Mouse (Mus musculus): Measurements from ENCODE around the gene Unc13b. TPM values are rescaled to one million over a fixed set of nuclear protein-coding genes. Genes with fewer than 3 reads are reported as not detected.

Gene Unc13b
- polyA plus RNA-seq, 1 experiment from 2014 or later = 4.1 TPM

GRCm38 (mm10) chr4:43209081-43209579 is 150.4 kb downstream of the Unc13b start:
- no peak overlapping the region for H3K27ac ChIP-seq (replicated peaks; ENCODE audit: low read depth, low read length)
- peak overlapping the region; percentile 35 for H3K9ac ChIP-seq (replicated peaks; ENCODE audit: low read length)
- no peaks in the 10 kb centered on the region for H3K36me3 ChIP-seq (replicated peaks; ENCODE audit: control insufficient read depth, insufficient read depth, low read depth, low read length)
- H3K27me3 ChIP-seq (ENCODE audit: control insufficient read depth, insufficient read depth, low read length) = no peaks in the 10 kb centered on the region
- H3K4me1 ChIP-seq (ENCODE audit: control insufficient read depth, insufficient read depth, low read length) = no peaks in the 10 kb centered on the region
- no peaks in the 10 kb centered on the region for H3K9me3 ChIP-seq (replicated peaks; ENCODE audit: control insufficient read depth, low read length)
- WGBS = 2% methylated on average over 8 of the region's 8 CpGs
- H3K4me2 ChIP-seq (ENCODE audit: low read depth, low read length) = peak overlapping the region; percentile 32
- ATAC-seq (replicated peaks; ENCODE audit: insufficient number of reproducible peaks, low FRiP score, low TSS enrichment, low read depth) = peak; percentile 62; the same call in 1 of the 2 replicates
- DNase-seq (ENCODE audit: low spot score) = peak; percentile 47
- peak overlapping the region; percentile 9; the same call in 1 of the 2 replicates for H3K4me3 ChIP-seq (ENCODE audit: low read depth, low read length)

- H3K4me1 ChIP-seq (ENCODE audit: control insufficient read depth, insufficient read depth, low read length) = no peaks in the 10 kb centered on the region
- H3K27ac ChIP-seq (replicated peaks; ENCODE audit: low read depth, low read length) = no peak overlapping the region
- no peak for DNase-seq (ENCODE audit: low spot score)
Observed at GRCm38 (mm10) chr4:43209673-43210072, 150.9 kb downstream of the Unc13b start.

GRCm38 (mm10) chr4:43216491-43216890 is 157.7 kb downstream of the Unc13b start:
- H3K9ac ChIP-seq (replicated peaks; ENCODE audit: low read length) = no peak overlapping the region
- no peak for ATAC-seq (replicated peaks; ENCODE audit: insufficient number of reproducible peaks, low FRiP score, low TSS enrichment, low read depth)

More at GRCm38 (mm10) chr4:43209673-43210072, 150.9 kb downstream of the Unc13b start:
- Histone ChIP-seq H3K9ac (replicated peaks; ENCODE audit: low read length) (no peak overlapping the region), H3K4me3 (ENCODE audit: low read depth, low read length) (no peak overlapping the region), H3K36me3 (replicated peaks; ENCODE audit: control insufficient read depth, insufficient read depth, low read depth, low read length) (no peaks in the 10 kb centered on the region), H3K4me2 (ENCODE audit: low read depth, low read length) (no peak overlapping the region; the same call in 1 of the 2 replicates), H3K27me3 (ENCODE audit: control insufficient read depth, insufficient read depth, low read length) (no peaks in the 10 kb centered on the region), H3K9me3 (replicated peaks; ENCODE audit: control insufficient read depth, low read length) (no peaks in the 10 kb centered on the region)
- no peak for ATAC-seq (replicated peaks; ENCODE audit: insufficient number of reproducible peaks, low FRiP score, low TSS enrichment, low read depth)
- WGBS = 55% methylated on average over 6 of the region's 6 CpGs

DNA sequence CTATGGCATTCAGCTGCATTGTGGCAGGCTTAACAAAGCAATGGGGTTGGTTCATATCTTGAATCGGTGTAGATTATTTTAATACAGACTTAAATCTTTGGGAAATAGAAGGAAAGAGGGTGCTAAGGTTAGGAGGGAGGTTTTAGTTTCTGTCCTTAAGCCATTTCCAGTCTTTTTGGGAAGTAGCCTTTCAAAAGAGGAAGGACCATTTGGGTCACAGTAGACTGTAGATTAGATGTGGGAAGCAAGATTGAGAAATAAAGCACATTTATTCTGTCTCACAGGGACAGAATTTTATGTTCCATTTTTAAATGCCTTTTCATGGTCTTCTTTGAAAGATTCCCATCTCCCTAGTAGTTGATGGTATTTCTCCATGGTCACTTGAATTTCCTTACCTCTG is 159.2 kb downstream of the Unc13b start:
- DNase-seq (ENCODE audit: low spot score) (no peak), ATAC-seq (replicated peaks; ENCODE audit: insufficient number of reproducible peaks, low FRiP score, low TSS enrichment, low read depth) (no peak)
- 93% methylated on average over 1 of the region's 1 CpGs for WGBS
- Histone ChIP-seq H3K36me3 (replicated peaks; ENCODE audit: control insufficient read depth, insufficient read depth, low read depth, low read length) (no peaks in the 10 kb centered on the region), H3K4me2 (ENCODE audit: low read depth, low read length) (no peak overlapping the region), H3K4me3 (ENCODE audit: low read depth, low read length) (no peak overlapping the region), H3K9me3 (replicated peaks; ENCODE audit: control insufficient read depth, low read length) (no peaks in the 10 kb centered on the region), H3K4me1 (ENCODE audit: control insufficient read depth, insufficient read depth, low read length) (no peaks in the 10 kb centered on the region), H3K9ac (replicated peaks; ENCODE audit: low read length) (no peak overlapping the region), H3K27me3 (ENCODE audit: control insufficient read depth, insufficient read depth, low read length) (no peaks in the 10 kb centered on the region), H3K27ac (replicated peaks; ENCODE audit: low read depth, low read length) (no peak overlapping the region)

More at GRCm38 (mm10) chr4:43216491-43216890, 157.7 kb downstream of the Unc13b start:
- Histone ChIP-seq H3K36me3 (replicated peaks; ENCODE audit: control insufficient read depth, insufficient read depth, low read depth, low read length) (no peaks in the 10 kb centered on the region), H3K4me3 (ENCODE audit: low read depth, low read length) (no peak overlapping the region), H3K4me1 (ENCODE audit: control insufficient read depth, insufficient read depth, low read length) (no peaks in the 10 kb centered on the region), H3K4me2 (ENCODE audit: low read depth, low read length) (no peak overlapping the region), H3K27me3 (ENCODE audit: control insufficient read depth, insufficient read depth, low read length) (no peaks in the 10 kb centered on the region), H3K27ac (replicated peaks; ENCODE audit: low read depth, low read length) (no peak overlapping the region), H3K9me3 (replicated peaks; ENCODE audit: control insufficient read depth, low read length) (no peaks in the 10 kb centered on the region)
- WGBS = 80% methylated on average over 3 of the region's 3 CpGs
- no peak for DNase-seq (ENCODE audit: low spot score)

DNA sequence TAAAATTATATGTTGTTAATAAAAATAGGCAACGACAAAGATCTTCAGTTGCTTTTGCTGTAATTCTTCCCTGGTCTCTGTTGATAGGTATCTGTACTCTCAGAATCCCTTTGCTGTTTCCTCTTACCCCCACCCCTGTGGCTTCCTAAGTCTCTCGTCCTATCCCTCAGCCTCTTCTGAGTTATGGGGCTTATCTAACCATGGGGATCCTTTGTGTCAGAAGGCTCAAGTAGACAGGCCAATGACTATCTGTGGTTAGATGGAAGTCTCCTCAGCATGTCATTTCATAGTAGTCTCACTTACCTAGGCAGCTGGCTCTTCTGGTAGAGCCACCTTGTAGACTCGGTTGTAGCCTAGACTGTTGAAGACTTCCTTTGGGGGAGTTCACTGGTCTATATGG is 173.1 kb downstream of the Unc13b start:
- no peak for ATAC-seq (replicated peaks; ENCODE audit: insufficient number of reproducible peaks, low FRiP score, low TSS enrichment, low read depth)
- Histone ChIP-seq H3K4me1 (ENCODE audit: control insufficient read depth, insufficient read depth, low read length) (no peaks in the 10 kb centered on the region), H3K27me3 (ENCODE audit: control insufficient read depth, insufficient read depth, low read length) (no peaks in the 10 kb centered on the region), H3K27ac (replicated peaks; ENCODE audit: low read depth, low read length) (no peak overlapping the region), H3K9me3 (replicated peaks; ENCODE audit: control insufficient read depth, low read length) (no peaks in the 10 kb centered on the region), H3K4me3 (ENCODE audit: low read depth, low read length) (no peak overlapping the region), H3K9ac (replicated peaks; ENCODE audit: low read length) (no peak overlapping the region), H3K4me2 (ENCODE audit: low read depth, low read length) (no peak overlapping the region), H3K36me3 (replicated peaks; ENCODE audit: control insufficient read depth, insufficient read depth, low read depth, low read length) (no peaks in the 10 kb centered on the region)
- no peak for DNase-seq (ENCODE audit: low spot score)
- 91% methylated on average over 3 of the region's 3 CpGs for WGBS

- Histone ChIP-seq H3K27me3 (ENCODE audit: control insufficient read depth, insufficient read depth, low read length) (no peaks in the 10 kb centered on the region), H3K9me3 (replicated peaks; ENCODE audit: control insufficient read depth, low read length) (no peaks in the 10 kb centered on the region), H3K4me2 (ENCODE audit: low read depth, low read length) (no peak overlapping the region), H3K36me3 (replicated peaks; ENCODE audit: control insufficient read depth, insufficient read depth, low read depth, low read length) (no peaks in the 10 kb centered on the region), H3K4me3 (ENCODE audit: low read depth, low read length) (no peak overlapping the region), H3K4me1 (ENCODE audit: control insufficient read depth, insufficient read depth, low read length) (no peaks in the 10 kb centered on the region), H3K9ac (replicated peaks; ENCODE audit: low read length) (no peak overlapping the region), H3K27ac (replicated peaks; ENCODE audit: low read depth, low read length) (no peak overlapping the region)
- DNase-seq (ENCODE audit: low spot score) (no peak), ATAC-seq (replicated peaks; ENCODE audit: insufficient number of reproducible peaks, low FRiP score, low TSS enrichment, low read depth) (no peak)
- 90% methylated on average over 1 of the region's 1 CpGs for WGBS
Observed at GRCm38 (mm10) chr4:43232985-43233384, 174.2 kb downstream of the Unc13b start.

GRCm38 (mm10) chr4:43233489-43233888 is 174.7 kb downstream of the Unc13b start:
- WGBS = 85% methylated on average over 6 of the region's 6 CpGs
- no peaks in the 10 kb centered on the region for H3K9me3 ChIP-seq (replicated peaks; ENCODE audit: control insufficient read depth, low read length)
- H3K4me3 ChIP-seq (ENCODE audit: low read depth, low read length) = no peak overlapping the region
- no peak overlapping the region for H3K4me2 ChIP-seq (ENCODE audit: low read depth, low read length)
- H3K27me3 ChIP-seq (ENCODE audit: control insufficient read depth, insufficient read depth, low read length) = no peaks in the 10 kb centered on the region
- H3K9ac ChIP-seq (replicated peaks; ENCODE audit: low read length) = no peak overlapping the region
- H3K4me1 ChIP-seq (ENCODE audit: control insufficient read depth, insufficient read depth, low read length) = no peaks in the 10 kb centered on the region
- no peak for DNase-seq (ENCODE audit: low spot score)
- ATAC-seq (replicated peaks; ENCODE audit: insufficient number of reproducible peaks, low FRiP score, low TSS enrichment, low read depth) = no peak
- no peaks in the 10 kb centered on the region for H3K36me3 ChIP-seq (replicated peaks; ENCODE audit: control insufficient read depth, insufficient read depth, low read depth, low read length)
- H3K27ac ChIP-seq (replicated peaks; ENCODE audit: low read depth, low read length) = no peak overlapping the region

- no peak for ATAC-seq (replicated peaks; ENCODE audit: insufficient number of reproducible peaks, low FRiP score, low TSS enrichment, low read depth)
- 93% methylated on average over 9 of the region's 9 CpGs for WGBS
Observed at GRCm38 (mm10) chr4:43236898-43237297, 178.1 kb downstream of the Unc13b start.

More at GRCm38 (mm10) chr4:43236898-43237297, 178.1 kb downstream of the Unc13b start:
- H3K4me3 ChIP-seq (ENCODE audit: low read depth, low read length) = no peak overlapping the region
- H3K36me3 ChIP-seq (replicated peaks; ENCODE audit: control insufficient read depth, insufficient read depth, low read depth, low read length) = no peaks in the 10 kb centered on the region
- no peak overlapping the region for H3K27ac ChIP-seq (replicated peaks; ENCODE audit: low read depth, low read length)
- H3K27me3 ChIP-seq (ENCODE audit: control insufficient read depth, insufficient read depth, low read length) = no peaks in the 10 kb centered on the region
- H3K4me1 ChIP-seq (ENCODE audit: control insufficient read depth, insufficient read depth, low read length) = no peaks in the 10 kb centered on the region
- no peaks in the 10 kb centered on the region for H3K9me3 ChIP-seq (replicated peaks; ENCODE audit: control insufficient read depth, low read length)
- no peak overlapping the region for H3K9ac ChIP-seq (replicated peaks; ENCODE audit: low read length)
- no peak overlapping the region for H3K4me2 ChIP-seq (ENCODE audit: low read depth, low read length)
- DNase-seq (ENCODE audit: low spot score) = no peak

Measured in embryonic facial prominence, embryonic 11.5 days (tissue).